Mouse (Mus musculus) small intestine, adult 2 months (tissue): ENCODE data around the gene Drd4. TPM values are rescaled to one million over a fixed set of nuclear protein-coding genes. Genes with fewer than 3 reads are reported as not detected.

ENCODE experiments used
- H3K27ac ChIP-seq: fragments of 200-500 bp; 2 replicates; pipeline ENCODE4 v1.5.1; 2012; ENCODE audit warnings: low read depth, low read length, control low read depth, inconsistent platforms; ENCODE audit not compliant: insufficient read depth
- H3K27me3 ChIP-seq: fragments of 200-500 bp; 2 replicates; pipeline ENCODE4 v1.6.1; 2012; ENCODE audit warnings: mild to moderate bottlenecking, moderate library complexity, low read length, inconsistent platforms; ENCODE audit not compliant: control insufficient read depth, insufficient read depth
- H3K36me3 ChIP-seq: fragments of 200-500 bp; 2 replicates; pipeline ENCODE4 v1.6.1; 2012; ENCODE audit warnings: mild to moderate bottlenecking, low read length, control low read depth, inconsistent platforms; ENCODE audit not compliant: control insufficient read depth, insufficient read depth
- H3K4me1 ChIP-seq: fragments of 200-500 bp; 2 replicates; pipeline ENCODE4 v1.6.1; 2012; ENCODE audit warnings: low read length, inconsistent platforms, mixed read lengths; ENCODE audit not compliant: control insufficient read depth, insufficient read depth, insufficient read length
- H3K4me3 ChIP-seq: fragments of 200-500 bp; 2 replicates; pipeline ENCODE4 v1.5.1; 2012; ENCODE audit warnings: low read depth, mild to moderate bottlenecking, control low read depth, inconsistent platforms, low read length, moderate library complexity
- CTCF ChIP-seq: fragments of 200-500 bp; IDR thresholded peaks from 2 replicates; pipeline ENCODE4 v1.5.1; 2012; ENCODE audit warnings: low read depth, mild to moderate bottlenecking, control low read depth, inconsistent platforms, low read length, moderate library complexity, mixed read lengths; ENCODE audit not compliant: insufficient replicate concordance, insufficient read length; ENCODE audit errors: extremely low read depth
- POLR2A ChIP-seq: fragments of 200-500 bp; IDR thresholded peaks from 2 replicates; pipeline ENCODE4 v1.6.1; 2012; ENCODE audit warnings: low read depth, mild to moderate bottlenecking, control low read depth, inconsistent platforms, low read length, moderate library complexity
- WGBS: fragments of 180-500 bp; shearing (Covaris S2); methylation state at CpG from one replicate; pipeline ENCODE4 v1.1.7; 2018; 5-methylcytosine and 5-hydroxymethylcytosine counted together
- polyA plus RNA-seq: library from polyadenylated mRNA; depleted of rRNA; stranded (reverse); fragments of >200 nt; gene quantifications from 2 replicates; pipeline ENCODE4 v1.2.3, GENCODE M21; 2012

Gene Drd4
- polyA plus RNA-seq, 1 experiment, result 0.30 TPM

GRCm38 (mm10) chr7:141293852-141294471 lies 2.2 kb downstream of the Drd4 start:
- Histone ChIP-seq H3K27me3 (peaks cover 30% of the 10 kb centered on the region), H3K4me1 (peaks cover 13% of the 10 kb centered on the region), H3K27ac (no peak overlapping the region), H3K4me3 (peak overlapping the region; percentile 39), H3K36me3 (no peaks in the 10 kb centered on the region)
- 1% methylated on average over 53 of the region's 53 CpGs for WGBS
- no peak for TF ChIP-seq CTCF
- no peak for TF ChIP-seq POLR2A

DNA sequence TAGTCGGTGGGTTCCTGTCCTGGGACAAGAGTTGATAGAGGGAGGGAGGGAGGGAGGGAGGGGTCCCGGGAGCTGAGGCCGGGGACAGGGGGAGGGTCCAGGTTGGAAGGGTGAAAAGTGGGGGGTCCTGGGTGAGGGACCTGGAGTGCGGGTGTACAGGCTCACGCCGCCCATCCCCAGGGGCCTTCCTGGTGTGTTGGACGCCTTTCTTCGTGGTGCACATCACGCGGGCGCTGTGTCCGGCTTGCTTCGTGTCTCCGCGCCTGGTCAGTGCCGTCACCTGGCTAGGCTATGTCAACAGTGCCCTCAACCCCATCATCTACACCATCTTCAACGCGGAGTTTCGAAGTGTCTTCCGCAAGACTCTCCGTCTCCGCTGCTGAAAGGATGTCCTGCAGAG lies 2.7 kb downstream of the Drd4 start:
- Histone ChIP-seq H3K36me3 (no peaks in the 10 kb centered on the region), H3K4me1 (peaks cover 13% of the 10 kb centered on the region), H3K27ac (no peak overlapping the region), H3K27me3 (peaks cover 30% of the 10 kb centered on the region), H3K4me3 (peak overlapping the region; percentile 39)
- no peak for TF ChIP-seq CTCF
- no peak for TF ChIP-seq POLR2A
- 13% methylated on average over 22 of the region's 22 CpGs for WGBS

DNA sequence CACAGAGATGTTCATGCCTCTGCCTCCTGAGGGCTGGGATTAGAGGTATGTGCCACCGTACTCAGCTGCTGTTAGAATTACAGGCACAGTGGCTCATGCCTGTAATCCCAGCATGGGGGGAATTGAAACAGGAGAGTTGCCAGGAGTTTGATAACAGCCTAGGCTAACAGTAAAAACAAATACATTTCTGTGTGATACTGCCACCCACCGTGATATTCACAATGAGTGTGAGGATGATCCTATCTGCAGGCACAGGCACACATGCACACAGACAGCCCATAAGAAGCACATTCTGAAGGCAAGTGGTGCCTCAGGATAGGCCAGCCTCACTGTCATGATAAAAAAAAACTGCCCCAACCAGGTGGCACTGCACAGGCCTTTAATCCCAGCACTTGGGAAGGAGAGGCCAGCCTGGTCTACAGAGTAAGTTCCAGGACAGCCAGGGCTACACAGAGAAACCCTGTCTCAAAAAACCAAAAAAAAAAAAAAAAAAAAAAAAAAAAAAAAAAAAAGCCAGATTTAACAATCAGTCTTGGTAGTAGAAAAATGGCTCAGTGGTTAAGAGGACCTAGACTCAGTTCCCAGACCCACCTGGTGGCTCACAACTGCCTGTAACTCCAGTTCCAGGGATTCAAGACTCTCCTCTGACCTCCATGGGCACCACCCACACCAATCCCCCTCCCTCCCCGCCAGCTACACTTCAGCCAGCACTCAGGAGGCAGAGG lies 6.3 kb downstream of the Drd4 start:
- H3K4me3 ChIP-seq, result no peak overlapping the region
- TF ChIP-seq CTCF (no peak), POLR2A (no peak)
- H3K27ac ChIP-seq, result no peak overlapping the region
- 79% methylated on average over 3 of the region's 3 CpGs for WGBS
- H3K4me1 ChIP-seq, result peaks cover 9% of the 10 kb centered on the region
- H3K36me3 ChIP-seq, result peaks cover 15% of the 10 kb centered on the region; the same call in 1 of the 2 replicates
- H3K27me3 ChIP-seq, result peaks cover 14% of the 10 kb centered on the region

DNA sequence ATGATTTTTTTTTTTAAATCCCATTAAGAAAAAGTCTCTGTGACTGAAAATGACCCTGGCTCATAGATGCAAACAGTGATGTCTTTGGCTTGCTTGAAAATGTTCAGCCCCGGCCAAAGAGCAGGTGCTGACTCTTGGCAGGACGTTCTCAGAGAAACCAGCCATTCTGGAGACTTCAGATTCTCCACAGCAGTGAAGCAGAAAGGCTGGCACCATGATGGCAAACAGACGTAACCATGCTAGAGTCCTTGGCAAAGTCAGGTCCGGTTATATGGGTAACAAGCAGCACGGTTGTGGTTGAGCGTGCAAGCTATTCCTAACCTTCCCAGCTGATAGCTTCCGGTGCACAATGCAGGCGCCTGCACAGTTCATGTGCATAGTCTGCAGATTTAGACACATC lies 7.4 kb downstream of the Drd4 start:
- Histone ChIP-seq H3K4me1 (peaks cover 1% of the 10 kb centered on the region), H3K4me3 (no peak overlapping the region), H3K27ac (no peak overlapping the region), H3K36me3 (peaks cover 16% of the 10 kb centered on the region; the same call in 1 of the 2 replicates), H3K27me3 (peaks cover 6% of the 10 kb centered on the region)
- WGBS, result 94% methylated on average over 8 of the region's 8 CpGs
- TF ChIP-seq CTCF (no peak), POLR2A (no peak)

- 95% methylated on average over 9 of the region's 9 CpGs for WGBS
- Histone ChIP-seq H3K36me3 (peaks cover 31% of the 10 kb centered on the region), H3K4me3 (no peak overlapping the region), H3K27me3 (no peaks in the 10 kb centered on the region), H3K27ac (no peak overlapping the region), H3K4me1 (no peaks in the 10 kb centered on the region; the same call in 1 of the 2 replicates)
- TF ChIP-seq POLR2A (no peak), CTCF (no peak)
Measured at GRCm38 (mm10) chr7:141301386-141301785, 9.6 kb downstream of the Drd4 start.

DNA sequence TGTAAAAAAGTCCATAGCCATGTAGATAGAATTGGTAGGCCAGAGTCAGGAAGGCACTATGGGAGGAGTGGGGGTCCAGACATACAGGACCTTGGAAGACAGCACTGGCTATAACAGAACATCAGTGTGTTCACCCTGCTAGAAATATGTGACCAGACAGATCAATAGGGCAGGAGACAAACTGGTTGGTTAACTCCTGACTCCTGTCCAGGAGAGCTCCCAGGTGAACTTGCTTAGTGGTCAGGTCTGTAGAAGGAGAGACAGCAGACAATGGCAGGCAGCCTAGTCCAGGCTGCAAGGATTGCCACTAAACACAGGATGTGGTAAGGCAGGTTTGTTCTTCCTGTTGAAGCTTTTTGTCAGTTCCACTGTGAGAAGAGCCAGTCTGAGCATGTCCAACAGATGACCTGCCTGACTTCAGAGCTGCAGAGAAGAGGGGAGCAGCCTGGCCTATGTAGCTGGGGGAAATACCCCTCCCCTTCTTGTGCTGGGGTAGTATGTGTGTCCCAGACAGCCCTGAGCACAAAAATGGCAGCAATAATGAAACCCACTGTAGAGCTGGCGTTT lies 11.0 kb downstream of the Drd4 start:
- no peak overlapping the region for H3K4me3 ChIP-seq
- H3K27ac ChIP-seq, result 0 out of 2 replicates have a peak overlapping the region, but pooled peaks have one; percentile 27
- no peak for TF ChIP-seq POLR2A
- no peak for TF ChIP-seq CTCF
- H3K36me3 ChIP-seq, result peaks cover 41% of the 10 kb centered on the region
- H3K4me1 ChIP-seq, result no peaks in the 10 kb centered on the region; the same call in 1 of the 2 replicates
- 77% methylated on average over 1 of the region's 1 CpGs for WGBS
- no peaks in the 10 kb centered on the region for H3K27me3 ChIP-seq

- peaks cover 53% of the 10 kb centered on the region for H3K36me3 ChIP-seq
Measured at GRCm38 (mm10) chr7:141304537-141304936, 12.7 kb downstream of the Drd4 start.

More at GRCm38 (mm10) chr7:141304537-141304936, 12.7 kb downstream of the Drd4 start:
- Histone ChIP-seq H3K27ac (no peak overlapping the region), H3K27me3 (no peaks in the 10 kb centered on the region), H3K4me3 (no peak overlapping the region), H3K4me1 (no peaks in the 10 kb centered on the region; the same call in 1 of the 2 replicates)
- no peak for TF ChIP-seq POLR2A
- no peak for TF ChIP-seq CTCF
- WGBS, result 53% methylated on average over 4 of the region's 4 CpGs
